Mouse (Mus musculus) layer of hippocampus, postnatal 36 days (tissue): ENCODE data around the gene Ap4b1. TPM values are rescaled to one million over a fixed set of nuclear protein-coding genes. Genes with fewer than 3 reads are reported as not detected.

Experiments used
- DNase-seq, 2 experiments: peaks; one replicate each; pipeline ENCODE4 v3.0.0; 2022
- total RNA-seq, 2 experiments: library from RNA; stranded (reverse); gene quantifications; 2 replicates each; pipeline ENCODE4 v1.2.3; 2021

Gene Ap4b1
- total RNA-seq, 2 experiments from 2014 or later: 11.7 to 12.8 TPM

- DNase-seq: no peak
Measured at GRCm38 (mm10) chr3:103857036-103857805, 47.9 kb downstream of the Ap4b1 start.

GRCm38 (mm10) chr3:103857977-103858563 is 48.8 kb downstream of the Ap4b1 start:
- DNase-seq: no peak

GRCm38 (mm10) chr3:103858881-103859801 is 49.8 kb downstream of the Ap4b1 start, which contains the start of gene Ptpn22:
Gene Ptpn22 (plus strand): TSS chr3:103859795.
- no peak for DNase-seq

GRCm38 (mm10) chr3:103859851-103860391 is 50.6 kb downstream of the Ap4b1 start:
- no peak for DNase-seq

GRCm38 (mm10) chr3:103862721-103863220 is 53.5 kb downstream of the Ap4b1 start:
- DNase-seq: no peak

- no peak for DNase-seq
Measured at GRCm38 (mm10) chr3:103864200-103864599, 54.9 kb downstream of the Ap4b1 start.

GRCm38 (mm10) chr3:103867424-103867971 is 58.2 kb downstream of the Ap4b1 start:
- DNase-seq: no peak

- DNase-seq: no peak
Measured at GRCm38 (mm10) chr3:103868008-103868407, 58.7 kb downstream of the Ap4b1 start.

Other genes with a start within 250 kb of the Ap4b1 start
- gene Syt6, start 234.3 kb upstream of the Ap4b1 start, total RNA-seq: 1 to 10 TPM; 5.9 to 7.1 TPM
- under 1 TPM in 1 of 2 experiments, not detected in 1; 0.72 TPM for gene Atg4a-ps, start 163.5 kb upstream of the Ap4b1 start, total RNA-seq
- gene Olfml3, start 71.5 kb upstream of the Ap4b1 start, total RNA-seq: 10 to 100 TPM; 12.0 to 14.2 TPM
- gene Gm10964, start 70.2 kb upstream of the Ap4b1 start, total RNA-seq: not detected
- 100 to 1,000 TPM; 122 to 138 TPM for gene Hipk1, start 18.0 kb upstream of the Ap4b1 start, total RNA-seq
- 10 to 100 TPM in 1 of 2 experiments, 1 to 10 TPM in 1; 5.9 to 14.0 TPM for gene Dclre1b, start 76 bp upstream of the Ap4b1 start, total RNA-seq
- gene Gm43064, start 53 bp downstream of the Ap4b1 start, total RNA-seq: under 1 TPM; 0.25 to 0.58 TPM
- 1 to 10 TPM; 1.5 to 2.1 TPM for gene Bcl2l15, start 23.1 kb downstream of the Ap4b1 start, total RNA-seq
- 1 to 10 TPM; 1.1 to 1.6 TPM for gene Ptpn22, start 50.3 kb downstream of the Ap4b1 start, total RNA-seq
- 10 to 100 TPM; 21.7 to 24.8 TPM for gene Rsbn1, start 104.6 kb downstream of the Ap4b1 start, total RNA-seq
- gene Phtf1, start 158.6 kb downstream of the Ap4b1 start, total RNA-seq: 10 to 100 TPM; 46.4 to 49.3 TPM